Mouse (Mus musculus): ENCODE measurements at regions not wholly inside any gene's neighbourhood (a gene's known extent, or its start where the extent isn't known, plus 50 kb on each side); places are given as distances from the start of the nearest gene placed in this dataset.

DNA sequence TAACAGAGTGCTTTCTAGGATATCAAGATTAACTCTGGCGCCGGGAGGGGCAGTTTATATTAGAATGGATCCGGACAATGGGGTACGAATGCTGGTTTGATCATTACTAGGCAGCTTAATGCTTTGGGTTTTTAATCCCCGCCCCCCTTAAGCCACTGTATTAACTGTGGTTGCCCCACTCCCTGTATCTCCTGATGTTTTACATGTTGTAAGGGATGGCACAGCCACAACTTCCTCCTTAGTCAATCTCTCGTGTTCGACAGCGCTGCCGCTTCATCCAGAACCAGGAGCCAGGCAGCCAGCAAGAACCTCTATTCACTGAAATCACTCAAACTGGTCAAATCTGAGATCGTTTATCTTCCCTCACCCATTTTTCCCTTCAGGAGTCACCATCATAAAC lies 57.4 kb upstream of the Aff3 start:
- no peak for TF ChIP-seq CTCF (IDR thresholded peaks at IDR 0.05; ENCODE audit: insufficient read depth, low read length)
- TF ChIP-seq POLR2A (IDR thresholded peaks at IDR 0.05; ENCODE audit: borderline replicate concordance, extremely low read depth, low read depth, low read length) = no peak
